Mouse (Mus musculus): Measurements from ENCODE around the gene Mga.

The Mga gene

DNA sequence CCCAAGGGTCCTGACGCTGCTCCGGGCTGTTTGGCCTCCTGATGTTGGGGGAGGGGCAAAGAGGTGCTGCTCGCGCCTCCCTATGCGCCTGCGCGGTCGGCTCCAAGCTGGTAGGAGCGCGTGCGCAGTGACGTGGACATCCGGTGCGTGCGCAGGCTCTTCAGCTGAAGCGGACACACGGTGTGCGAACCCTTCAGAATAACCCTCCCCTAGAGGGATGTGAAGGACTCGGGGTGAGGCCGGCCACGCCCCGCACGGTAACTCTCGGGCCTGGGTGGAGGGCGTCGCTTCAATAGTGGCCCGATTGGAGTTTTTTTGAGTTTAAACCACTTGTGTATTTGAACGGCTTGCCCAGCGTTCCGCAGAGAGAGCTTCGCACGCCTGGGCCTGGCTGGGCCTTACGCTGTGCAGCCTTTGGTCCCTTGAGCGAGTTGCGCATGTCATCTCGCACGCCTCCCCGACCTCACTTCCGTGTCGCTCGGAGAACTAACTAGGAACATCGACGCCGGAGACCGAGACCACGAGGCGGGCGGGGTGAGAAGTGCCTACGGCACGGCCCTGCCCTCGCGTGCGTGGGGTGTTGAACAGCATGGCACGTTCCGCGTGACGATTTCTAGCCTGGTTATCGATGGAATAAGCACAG is at the start of gene Mga:
TSS of gene Mga (plus strand) at position 139 of the 643 bp plus-strand sequence.
- no peaks in the 10 kb centered on the region for H3K36me3 ChIP-seq (ENCODE audit: control insufficient read depth, insufficient read depth, low read length, poor library complexity, severe bottlenecking)
- no peaks in the 10 kb centered on the region for H3K27me3 ChIP-seq (ENCODE audit: control insufficient read depth, insufficient read depth, low read length, poor library complexity, severe bottlenecking)
- peak; percentile 99 for DNase-seq (ENCODE audit: low read depth, low spot score)

DNA sequence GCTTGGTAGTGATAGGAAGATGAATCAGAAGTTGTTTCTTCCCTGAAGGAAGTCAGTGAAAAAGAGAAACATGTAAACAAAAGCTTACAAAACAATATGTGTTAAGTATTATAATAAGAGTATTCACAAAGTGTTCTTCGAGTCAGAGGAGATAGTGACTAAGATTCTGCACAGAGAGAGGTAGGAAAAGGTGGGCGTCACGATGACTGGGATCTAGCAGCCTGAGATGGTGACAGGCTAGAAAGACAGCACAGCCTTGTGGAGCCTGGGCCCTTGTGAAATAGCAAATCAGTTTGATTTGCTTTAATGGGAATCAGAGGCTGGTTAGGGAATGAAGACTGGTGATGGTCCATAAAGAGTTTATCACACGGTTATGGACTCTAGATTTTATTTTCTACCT is 43.2 kb upstream of the Mga start:
- DNase-seq (ENCODE audit: low read depth, low spot score): no peak
- Histone ChIP-seq H3K27me3 (ENCODE audit: control insufficient read depth, insufficient read depth, low read length, poor library complexity, severe bottlenecking) (no peaks in the 10 kb centered on the region), H3K36me3 (ENCODE audit: control insufficient read depth, insufficient read depth, low read length, poor library complexity, severe bottlenecking) (no peaks in the 10 kb centered on the region)

DNA sequence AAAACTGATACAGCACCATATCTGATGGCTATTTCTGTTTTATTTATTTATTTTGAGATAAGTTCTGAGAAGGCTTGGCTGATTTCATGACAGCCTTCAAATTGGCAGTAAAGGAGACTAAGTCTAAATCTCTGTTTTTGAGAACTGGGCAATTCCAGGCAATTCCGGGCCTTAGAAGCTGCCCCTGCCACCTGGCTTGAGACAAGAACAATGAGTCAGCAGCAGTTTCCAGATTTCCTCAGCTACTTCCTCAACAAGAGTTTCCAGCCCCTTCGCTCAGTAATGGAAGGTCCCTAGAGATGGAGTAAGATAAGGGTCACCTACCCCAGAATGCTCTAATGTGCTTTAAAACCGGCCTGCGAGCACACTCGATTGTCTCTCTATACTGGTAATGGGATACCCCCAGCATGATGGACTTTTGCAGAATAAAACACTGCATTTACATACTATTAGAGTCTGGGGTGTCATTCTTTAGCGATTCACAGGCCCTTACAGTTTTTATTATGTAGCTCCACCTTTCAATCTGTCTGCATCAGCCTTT is 41.6 kb upstream of the Mga start:
- Histone ChIP-seq H3K27me3 (ENCODE audit: control insufficient read depth, insufficient read depth, low read length, poor library complexity, severe bottlenecking) (no peaks in the 10 kb centered on the region), H3K36me3 (ENCODE audit: control insufficient read depth, insufficient read depth, low read length, poor library complexity, severe bottlenecking) (no peaks in the 10 kb centered on the region)
- DNase-seq (ENCODE audit: low read depth, low spot score): no peak

DNA sequence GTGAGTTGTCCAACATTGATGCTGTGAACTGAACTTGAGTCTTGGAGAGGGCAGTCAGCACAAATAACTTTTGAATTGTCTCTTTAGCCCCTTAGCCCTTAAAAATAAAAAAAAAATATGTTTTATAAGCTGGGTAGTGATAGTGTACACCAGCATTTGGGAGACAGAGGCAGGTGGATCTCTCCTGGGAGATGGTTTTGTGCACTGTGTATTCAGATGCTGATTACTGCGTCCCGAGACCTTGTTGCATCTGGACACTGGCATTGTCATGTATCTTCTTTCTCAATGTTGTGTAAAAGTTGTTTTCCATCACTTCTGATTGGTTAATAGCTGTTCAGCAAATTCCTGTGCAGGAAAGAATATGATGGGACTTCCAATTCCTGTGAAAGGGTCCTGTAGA is 39.7 kb upstream of the Mga start:
- H3K36me3 ChIP-seq (ENCODE audit: control insufficient read depth, insufficient read depth, low read length, poor library complexity, severe bottlenecking): no peaks in the 10 kb centered on the region
- no peak for DNase-seq (ENCODE audit: low read depth, low spot score)
- no peaks in the 10 kb centered on the region for H3K27me3 ChIP-seq (ENCODE audit: control insufficient read depth, insufficient read depth, low read length, poor library complexity, severe bottlenecking)

DNA sequence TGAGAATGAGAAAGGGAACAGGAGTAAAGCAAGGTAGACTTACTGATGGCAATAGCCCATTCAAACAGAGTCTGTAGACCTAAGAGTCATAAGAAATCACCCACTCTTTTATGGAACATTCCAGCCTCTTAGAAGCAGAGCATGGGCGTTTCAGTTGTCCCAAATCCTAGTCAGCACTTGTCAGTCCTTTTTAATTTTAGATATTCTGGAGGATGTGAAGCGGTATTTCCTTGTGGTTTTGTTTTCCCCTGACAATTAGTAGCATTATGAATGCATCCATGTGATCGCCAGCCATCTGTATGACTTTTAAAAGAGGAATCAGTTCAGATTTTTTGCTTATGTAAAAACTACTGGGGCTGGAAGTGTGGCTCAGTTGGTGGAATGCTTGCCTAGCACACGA is 32.5 kb upstream of the Mga start:
- DNase-seq (ENCODE audit: low read depth, low spot score): no peak
- no peaks in the 10 kb centered on the region for H3K36me3 ChIP-seq (ENCODE audit: control insufficient read depth, insufficient read depth, low read length, poor library complexity, severe bottlenecking)
- no peaks in the 10 kb centered on the region for H3K27me3 ChIP-seq (ENCODE audit: control insufficient read depth, insufficient read depth, low read length, poor library complexity, severe bottlenecking)

DNA sequence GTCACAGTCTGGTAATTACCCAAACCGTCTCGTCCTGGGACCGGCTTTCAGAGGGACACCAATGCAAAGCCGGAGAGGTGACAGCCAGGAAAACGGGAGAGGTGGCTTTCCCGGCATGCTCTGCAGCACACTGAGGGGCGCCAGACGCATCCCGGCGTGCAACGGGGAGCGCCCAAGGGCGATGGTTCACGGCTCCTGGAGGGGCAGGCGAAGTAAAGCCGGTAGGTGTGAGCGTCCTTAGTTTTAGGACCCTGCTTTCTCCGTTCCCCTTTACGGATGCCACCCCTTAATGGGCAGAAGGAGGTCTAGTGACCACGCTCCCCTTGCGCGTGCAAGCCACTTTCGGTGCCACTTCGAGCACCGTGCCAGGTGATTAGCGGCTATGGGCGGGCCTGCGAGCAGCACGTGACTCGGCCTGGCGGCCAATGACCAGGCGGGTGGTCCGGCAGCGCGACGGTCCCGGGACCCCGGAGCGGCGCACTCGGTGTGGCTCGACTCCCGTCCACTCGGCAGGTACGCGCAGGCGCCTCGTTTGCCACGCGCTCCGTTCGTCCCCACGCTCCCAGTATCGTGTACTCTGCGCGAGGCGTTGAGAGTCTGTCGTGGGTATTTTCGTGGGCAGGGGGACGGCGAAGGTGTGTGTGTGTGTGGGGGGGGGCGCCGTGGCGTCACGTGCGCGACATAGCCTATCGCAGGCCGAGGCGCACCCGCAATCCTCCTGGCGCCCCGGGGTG is 24.5 kb upstream of the Mga start:
- Histone ChIP-seq H3K27me3 (ENCODE audit: control insufficient read depth, insufficient read depth, low read length, poor library complexity, severe bottlenecking) (no peaks in the 10 kb centered on the region), H3K36me3 (ENCODE audit: control insufficient read depth, insufficient read depth, low read length, poor library complexity, severe bottlenecking) (no peaks in the 10 kb centered on the region)
- peak; percentile 71 for DNase-seq (ENCODE audit: low read depth, low spot score)

DNA sequence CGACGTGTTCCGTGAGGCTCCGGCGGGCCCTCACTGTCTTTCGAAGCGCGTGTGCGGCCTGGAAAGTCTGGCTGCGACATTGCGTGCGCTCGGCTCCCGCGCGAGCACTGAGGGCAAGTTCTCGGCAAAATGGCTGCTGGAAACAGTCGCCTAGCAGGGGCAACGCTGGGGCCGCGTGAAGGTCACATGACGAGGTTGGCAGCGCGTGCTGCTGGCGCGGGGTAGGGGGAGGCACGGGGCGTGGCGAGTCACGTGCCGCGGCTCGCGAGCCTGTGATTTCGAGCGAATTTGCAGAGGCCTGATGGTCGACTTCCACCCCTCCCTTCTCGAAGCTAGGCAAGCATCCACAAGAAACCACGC is 23.9 kb upstream of the Mga start:
- peak; percentile 91 for DNase-seq (ENCODE audit: low read depth, low spot score)
- Histone ChIP-seq H3K36me3 (ENCODE audit: control insufficient read depth, insufficient read depth, low read length, poor library complexity, severe bottlenecking) (no peaks in the 10 kb centered on the region), H3K27me3 (ENCODE audit: control insufficient read depth, insufficient read depth, low read length, poor library complexity, severe bottlenecking) (no peaks in the 10 kb centered on the region)

DNA sequence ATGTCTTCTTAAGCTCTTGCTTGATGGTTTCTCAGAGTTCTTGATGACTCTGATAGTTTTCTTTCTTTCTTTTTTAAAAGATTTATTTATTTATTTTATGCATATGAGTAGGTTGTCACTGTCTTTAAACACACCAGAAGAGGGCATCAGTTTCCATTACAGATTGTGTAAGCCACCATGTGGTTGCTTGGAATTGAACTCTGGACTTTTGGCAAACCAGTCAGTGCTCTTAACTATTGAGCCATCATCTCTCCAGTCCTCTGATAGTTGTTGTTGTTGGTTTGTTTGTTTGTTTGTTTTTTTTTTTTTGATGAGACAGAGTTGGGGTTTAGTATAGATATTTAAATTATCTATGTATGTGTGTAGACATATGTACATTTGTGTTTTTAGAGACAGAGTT is 21.0 kb upstream of the Mga start:
- Histone ChIP-seq H3K36me3 (ENCODE audit: control insufficient read depth, insufficient read depth, low read length, poor library complexity, severe bottlenecking) (no peaks in the 10 kb centered on the region), H3K27me3 (ENCODE audit: control insufficient read depth, insufficient read depth, low read length, poor library complexity, severe bottlenecking) (no peaks in the 10 kb centered on the region)
- no peak for DNase-seq (ENCODE audit: low read depth, low spot score)

DNA sequence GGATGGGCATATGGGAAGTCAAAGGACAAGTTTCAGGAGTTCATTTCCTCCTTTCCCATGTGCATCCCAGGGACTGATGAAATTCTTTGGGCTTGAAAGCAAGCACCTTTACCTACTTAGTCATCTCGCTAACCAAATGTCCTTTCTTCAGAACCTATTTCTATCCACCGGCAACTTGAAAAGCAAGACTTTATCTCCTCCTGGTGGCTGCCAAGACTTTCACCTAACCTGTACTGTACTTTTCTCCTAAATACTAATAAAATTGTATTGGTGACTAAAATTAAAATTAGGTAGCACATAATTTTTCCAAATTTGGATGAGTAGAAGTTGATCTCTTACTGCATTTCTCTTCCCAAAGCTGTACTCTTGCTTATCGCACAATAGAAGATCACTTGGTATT is 9.8 kb upstream of the Mga start:
- no peaks in the 10 kb centered on the region for H3K36me3 ChIP-seq (ENCODE audit: control insufficient read depth, insufficient read depth, low read length, poor library complexity, severe bottlenecking)
- no peak for DNase-seq (ENCODE audit: low read depth, low spot score)
- no peaks in the 10 kb centered on the region for H3K27me3 ChIP-seq (ENCODE audit: control insufficient read depth, insufficient read depth, low read length, poor library complexity, severe bottlenecking)

DNA sequence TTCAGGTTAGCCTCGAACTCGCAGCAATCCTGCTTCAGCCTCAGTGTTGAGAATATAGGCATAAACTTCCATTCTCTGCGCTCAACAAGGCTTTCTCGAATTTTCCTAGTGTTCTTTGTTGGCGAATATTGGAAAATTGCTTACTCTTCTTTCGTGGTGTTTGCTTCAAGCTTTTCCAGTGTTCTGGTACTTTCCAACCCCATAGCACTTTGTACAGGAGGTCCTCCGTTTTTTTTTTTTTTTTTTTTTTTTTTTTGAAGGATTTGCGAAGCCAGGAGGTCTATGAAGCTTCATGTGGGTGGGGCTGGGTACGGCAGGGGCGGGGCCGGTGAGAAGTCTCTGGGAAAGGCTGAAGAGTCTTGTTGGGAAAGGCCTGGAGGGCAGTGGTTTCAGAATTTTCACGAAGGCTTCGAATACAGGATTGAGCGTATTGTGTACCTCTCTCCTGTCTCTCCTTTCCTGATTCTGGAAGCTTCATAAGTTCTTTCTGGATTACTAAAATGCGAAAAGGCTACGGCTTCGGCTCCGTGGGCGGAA is 407 bp upstream of the Mga start:
- H3K27me3 ChIP-seq (ENCODE audit: control insufficient read depth, insufficient read depth, low read length, poor library complexity, severe bottlenecking): no peaks in the 10 kb centered on the region
- DNase-seq (ENCODE audit: low read depth, low spot score): peak; percentile 18

DNA sequence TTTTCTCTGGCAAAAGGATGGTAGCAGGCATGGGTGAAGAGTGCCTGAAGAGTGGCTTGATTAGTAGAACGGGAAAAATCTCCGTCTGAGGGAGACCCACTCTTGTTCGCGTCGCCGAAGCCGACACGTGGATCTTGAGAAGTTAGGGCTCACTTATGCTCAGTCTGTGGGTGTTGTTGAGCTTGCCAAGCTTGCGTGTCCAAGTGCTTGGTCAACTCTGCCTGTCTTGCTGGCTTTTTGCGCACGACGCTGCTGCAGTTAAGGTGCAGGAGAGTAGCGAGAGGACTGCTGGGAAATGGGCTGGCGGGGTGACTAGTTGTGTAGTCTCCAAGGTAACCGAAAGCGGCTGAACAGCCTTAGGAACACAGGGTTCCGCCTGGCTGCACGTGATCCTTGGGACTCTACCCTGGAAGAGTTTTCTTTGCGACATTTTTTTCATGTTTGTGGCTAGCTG is 1.1 kb downstream of the Mga start:
- peak; percentile 58 for DNase-seq (ENCODE audit: low read depth, low spot score)
- Histone ChIP-seq H3K27me3 (ENCODE audit: control insufficient read depth, insufficient read depth, low read length, poor library complexity, severe bottlenecking) (no peaks in the 10 kb centered on the region), H3K36me3 (ENCODE audit: control insufficient read depth, insufficient read depth, low read length, poor library complexity, severe bottlenecking) (no peaks in the 10 kb centered on the region; the same call in 1 of the 2 replicates)

More for the DNA sequence above, 407 bp upstream of the Mga start:
- no peaks in the 10 kb centered on the region for H3K36me3 ChIP-seq (ENCODE audit: control insufficient read depth, insufficient read depth, low read length, poor library complexity, severe bottlenecking)

DNA sequence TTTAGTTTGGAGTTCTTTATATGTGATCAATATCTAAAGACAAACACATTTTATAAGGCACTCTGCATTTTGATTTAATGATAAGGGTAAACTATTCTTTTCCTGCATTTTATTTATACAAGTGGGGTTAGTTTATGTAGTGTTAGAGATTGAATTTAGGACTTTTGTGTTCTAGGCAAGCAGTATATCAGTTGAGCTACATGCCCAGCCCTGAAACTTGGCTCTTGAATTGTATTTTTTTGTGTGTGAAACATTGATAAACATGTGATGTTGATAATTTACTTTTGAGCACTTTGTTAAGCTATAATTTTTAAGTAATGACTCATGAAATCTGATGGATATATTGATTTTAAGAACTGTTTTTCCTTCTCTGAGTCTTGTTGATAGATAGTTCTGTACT is 19.0 kb downstream of the Mga start:
- Histone ChIP-seq H3K36me3 (ENCODE audit: control insufficient read depth, insufficient read depth, low read length, poor library complexity, severe bottlenecking) (0 out of 2 replicates have a peak, but pooled peaks cover 4% of the 10 kb centered on the region), H3K27me3 (ENCODE audit: control insufficient read depth, insufficient read depth, low read length, poor library complexity, severe bottlenecking) (no peaks in the 10 kb centered on the region)
- DNase-seq (ENCODE audit: low read depth, low spot score): no peak

DNA sequence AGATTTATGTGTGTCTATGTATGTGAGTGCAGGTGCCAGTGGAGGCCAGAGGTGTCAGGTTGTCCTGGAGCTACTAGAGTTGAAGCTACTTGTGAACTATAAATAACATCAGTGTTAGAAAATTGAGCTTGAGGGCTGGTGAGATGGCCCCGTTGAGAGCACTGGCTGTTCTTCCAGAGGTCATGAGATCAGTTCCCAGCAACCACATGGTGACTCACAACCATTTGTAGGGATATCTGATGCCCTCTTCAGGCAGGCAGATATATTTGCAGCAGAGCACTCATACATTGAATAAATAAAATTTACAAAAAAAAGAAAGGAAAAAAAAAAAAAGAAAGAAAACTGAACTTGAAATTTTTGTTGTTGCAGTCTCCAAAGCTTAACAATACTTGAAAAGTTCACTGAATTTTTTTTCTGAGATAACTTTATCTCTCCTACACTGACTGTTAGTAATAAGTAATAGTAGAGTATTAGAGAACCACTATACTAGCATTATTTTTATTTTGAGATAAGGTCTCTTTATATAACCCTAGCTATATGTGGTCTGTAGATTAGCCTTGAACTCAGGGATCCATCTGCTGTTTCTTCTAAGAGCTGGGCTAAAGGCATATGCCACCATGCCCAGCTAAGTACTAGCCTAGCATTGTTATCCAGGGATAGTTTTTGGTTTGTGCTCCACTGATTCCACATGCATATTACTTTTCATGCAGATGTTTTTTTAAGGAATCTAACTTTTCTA is 20.8 kb downstream of the Mga start:
- DNase-seq (ENCODE audit: low read depth, low spot score): no peak

DNA sequence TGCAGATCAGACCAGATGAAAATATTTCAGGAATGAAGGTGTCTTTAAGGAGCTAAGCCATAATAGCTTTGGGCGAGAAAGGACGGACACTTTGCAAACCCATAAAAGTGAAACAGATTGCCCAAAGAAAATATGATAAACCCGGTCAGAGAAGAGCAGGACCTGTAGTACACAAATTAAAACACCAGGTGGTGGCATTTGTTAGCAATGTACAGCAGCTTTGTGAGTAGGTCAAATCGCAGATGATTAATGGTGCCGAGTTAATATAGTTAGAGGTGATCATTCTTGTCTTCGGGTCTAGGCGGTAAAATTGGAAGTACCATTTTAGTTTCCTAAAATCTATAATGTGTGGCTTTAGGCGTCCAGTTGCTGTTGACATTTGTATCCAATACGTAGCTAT is 73.5 kb downstream of the Mga start:
- H3K36me3 ChIP-seq (ENCODE audit: control insufficient read depth, insufficient read depth, low read length, poor library complexity, severe bottlenecking): no peaks in the 10 kb centered on the region
- DNase-seq (ENCODE audit: low read depth, low spot score): peak; percentile 77

More for the DNA sequence above, 20.8 kb downstream of the Mga start:
- Histone ChIP-seq H3K36me3 (ENCODE audit: control insufficient read depth, insufficient read depth, low read length, poor library complexity, severe bottlenecking) (peaks cover 9% of the 10 kb centered on the region; the same call in 1 of the 2 replicates), H3K27me3 (ENCODE audit: control insufficient read depth, insufficient read depth, low read length, poor library complexity, severe bottlenecking) (no peaks in the 10 kb centered on the region)

DNA sequence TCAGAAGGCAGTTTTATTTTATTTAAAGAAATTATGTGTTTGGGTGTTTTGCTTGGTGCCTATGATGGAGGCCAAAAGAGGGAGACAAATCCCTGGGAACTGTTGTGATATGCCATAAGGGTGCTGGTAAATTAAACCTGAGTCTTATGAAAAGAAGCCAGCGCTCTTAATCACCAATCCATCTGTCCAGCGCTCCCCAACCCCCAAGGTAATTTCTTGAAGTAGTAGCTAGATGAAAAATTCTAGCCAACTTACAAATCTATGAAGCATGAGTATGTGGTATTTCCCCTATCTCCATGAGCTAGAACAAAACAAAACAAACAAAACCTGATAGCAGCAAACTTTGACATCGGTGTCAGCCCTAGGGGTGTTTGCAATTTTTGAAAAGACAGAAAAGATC is 74.3 kb downstream of the Mga start:
- H3K36me3 ChIP-seq (ENCODE audit: control insufficient read depth, insufficient read depth, low read length, poor library complexity, severe bottlenecking): no peaks in the 10 kb centered on the region
- H3K27me3 ChIP-seq (ENCODE audit: control insufficient read depth, insufficient read depth, low read length, poor library complexity, severe bottlenecking): no peaks in the 10 kb centered on the region
- DNase-seq (ENCODE audit: low read depth, low spot score): no peak

More for the DNA sequence above, 73.5 kb downstream of the Mga start:
- no peaks in the 10 kb centered on the region for H3K27me3 ChIP-seq (ENCODE audit: control insufficient read depth, insufficient read depth, low read length, poor library complexity, severe bottlenecking)
